Mouse (Mus musculus): Measurements from ENCODE around the gene Brd3os. TPM values are rescaled to one million over a fixed set of nuclear protein-coding genes. Genes with fewer than 3 reads are reported as not detected.

Gene Brd3os
- polyA plus RNA-seq, 1 experiment: 1.5 TPM

- no peaks in the 10 kb centered on the region for H3K36me3 ChIP-seq (ENCODE audit: control insufficient read depth, insufficient read depth, low read length, poor library complexity, severe bottlenecking)
- peak overlapping the region; percentile 56; the same call in 1 of the 2 replicates for H3K27ac ChIP-seq (ENCODE audit: insufficient read depth, low read length)
- TF ChIP-seq POLR2A (IDR thresholded peaks at IDR 0.05; ENCODE audit: insufficient read depth, low read length) (no peak), CTCF (IDR thresholded peaks at IDR 0.05; ENCODE audit: low read depth, low read length) (no peak), EP300 (IDR thresholded peaks at IDR 0.05; ENCODE audit: insufficient read depth, low read depth, low read length) (no peak)
- H3K9me3 ChIP-seq (replicated peaks; ENCODE audit: control insufficient read depth, insufficient read depth, low read length, poor library complexity, severe bottlenecking): no peaks in the 10 kb centered on the region; the same call in 1 of the 2 replicates
- H3K9ac ChIP-seq (ENCODE audit: low read depth, poor library complexity, severe bottlenecking): no peak overlapping the region
- H3K4me1 ChIP-seq (ENCODE audit: control insufficient read depth, insufficient read depth, low read length): peaks cover 9% of the 10 kb centered on the region
- H3K27me3 ChIP-seq (ENCODE audit: control insufficient read depth, insufficient read depth, low read length, poor library complexity, severe bottlenecking): no peaks in the 10 kb centered on the region
- H3K4me3 ChIP-seq (ENCODE audit: low read depth, low read length): no peak overlapping the region
Measured at GRCm38 (mm10) chr2:27404375-27405093, 37.6 kb upstream of the Brd3os start.

- H3K27me3 ChIP-seq (ENCODE audit: control insufficient read depth, insufficient read depth, low read length, poor library complexity, severe bottlenecking): no peaks in the 10 kb centered on the region
- peaks cover 9% of the 10 kb centered on the region for H3K4me1 ChIP-seq (ENCODE audit: control insufficient read depth, insufficient read depth, low read length)
- no peak overlapping the region for H3K9ac ChIP-seq (ENCODE audit: low read depth, poor library complexity, severe bottlenecking)
- H3K36me3 ChIP-seq (ENCODE audit: control insufficient read depth, insufficient read depth, low read length, poor library complexity, severe bottlenecking): no peaks in the 10 kb centered on the region
- H3K27ac ChIP-seq (ENCODE audit: insufficient read depth, low read length): peak overlapping the region; percentile 56; the same call in 1 of the 2 replicates
- no peaks in the 10 kb centered on the region for H3K9me3 ChIP-seq (replicated peaks; ENCODE audit: control insufficient read depth, insufficient read depth, low read length, poor library complexity, severe bottlenecking)
- H3K4me3 ChIP-seq (ENCODE audit: low read depth, low read length): no peak overlapping the region
- TF ChIP-seq EP300 (IDR thresholded peaks at IDR 0.05; ENCODE audit: insufficient read depth, low read depth, low read length): no peak
- no peak for TF ChIP-seq CTCF (IDR thresholded peaks at IDR 0.05; ENCODE audit: low read depth, low read length)
- no peak for TF ChIP-seq POLR2A (IDR thresholded peaks at IDR 0.05; ENCODE audit: insufficient read depth, low read length)
Measured at GRCm38 (mm10) chr2:27405094-27405884, 36.8 kb upstream of the Brd3os start.

GRCm38 (mm10) chr2:27406928-27407327 lies 35.2 kb upstream of the Brd3os start:
- Histone ChIP-seq H3K9ac (ENCODE audit: low read depth, poor library complexity, severe bottlenecking) (no peak overlapping the region), H3K4me1 (ENCODE audit: control insufficient read depth, insufficient read depth, low read length) (peaks cover 9% of the 10 kb centered on the region), H3K27ac (ENCODE audit: insufficient read depth, low read length) (no peak overlapping the region), H3K27me3 (ENCODE audit: control insufficient read depth, insufficient read depth, low read length, poor library complexity, severe bottlenecking) (no peaks in the 10 kb centered on the region), H3K9me3 (replicated peaks; ENCODE audit: control insufficient read depth, insufficient read depth, low read length, poor library complexity, severe bottlenecking) (no peaks in the 10 kb centered on the region), H3K36me3 (ENCODE audit: control insufficient read depth, insufficient read depth, low read length, poor library complexity, severe bottlenecking) (no peaks in the 10 kb centered on the region), H3K4me3 (ENCODE audit: low read depth, low read length) (no peak overlapping the region)
- TF ChIP-seq CTCF (IDR thresholded peaks at IDR 0.05; ENCODE audit: low read depth, low read length) (no peak), POLR2A (IDR thresholded peaks at IDR 0.05; ENCODE audit: insufficient read depth, low read length) (no peak), EP300 (IDR thresholded peaks at IDR 0.05; ENCODE audit: insufficient read depth, low read depth, low read length) (no peak)

- H3K27me3 ChIP-seq (ENCODE audit: control insufficient read depth, insufficient read depth, low read length, poor library complexity, severe bottlenecking): no peaks in the 10 kb centered on the region
- H3K27ac ChIP-seq (ENCODE audit: insufficient read depth, low read length): no peak overlapping the region
- H3K9ac ChIP-seq (ENCODE audit: low read depth, poor library complexity, severe bottlenecking): no peak overlapping the region
- H3K4me1 ChIP-seq (ENCODE audit: control insufficient read depth, insufficient read depth, low read length): peaks cover 12% of the 10 kb centered on the region
- no peak overlapping the region for H3K4me3 ChIP-seq (ENCODE audit: low read depth, low read length)
- TF ChIP-seq EP300 (IDR thresholded peaks at IDR 0.05; ENCODE audit: insufficient read depth, low read depth, low read length) (no peak), POLR2A (IDR thresholded peaks at IDR 0.05; ENCODE audit: insufficient read depth, low read length) (no peak), CTCF (IDR thresholded peaks at IDR 0.05; ENCODE audit: low read depth, low read length) (no peak)
- no peaks in the 10 kb centered on the region for H3K9me3 ChIP-seq (replicated peaks; ENCODE audit: control insufficient read depth, insufficient read depth, low read length, poor library complexity, severe bottlenecking)
- no peaks in the 10 kb centered on the region for H3K36me3 ChIP-seq (ENCODE audit: control insufficient read depth, insufficient read depth, low read length, poor library complexity, severe bottlenecking)
Measured at GRCm38 (mm10) chr2:27408194-27408593, 33.9 kb upstream of the Brd3os start.

- Histone ChIP-seq H3K36me3 (ENCODE audit: control insufficient read depth, insufficient read depth, low read length, poor library complexity, severe bottlenecking) (no peaks in the 10 kb centered on the region), H3K9me3 (replicated peaks; ENCODE audit: control insufficient read depth, insufficient read depth, low read length, poor library complexity, severe bottlenecking) (no peaks in the 10 kb centered on the region), H3K27ac (ENCODE audit: insufficient read depth, low read length) (no peak overlapping the region), H3K4me3 (ENCODE audit: low read depth, low read length) (no peak overlapping the region), H3K4me1 (ENCODE audit: control insufficient read depth, insufficient read depth, low read length) (peaks cover 22% of the 10 kb centered on the region), H3K9ac (ENCODE audit: low read depth, poor library complexity, severe bottlenecking) (no peak overlapping the region), H3K27me3 (ENCODE audit: control insufficient read depth, insufficient read depth, low read length, poor library complexity, severe bottlenecking) (no peaks in the 10 kb centered on the region)
- no peak for TF ChIP-seq EP300 (IDR thresholded peaks at IDR 0.05; ENCODE audit: insufficient read depth, low read depth, low read length)
- TF ChIP-seq CTCF (IDR thresholded peaks at IDR 0.05; ENCODE audit: low read depth, low read length): no peak
- no peak for TF ChIP-seq POLR2A (IDR thresholded peaks at IDR 0.05; ENCODE audit: insufficient read depth, low read length)
Measured at GRCm38 (mm10) chr2:27410518-27411140, 31.5 kb upstream of the Brd3os start.
